Mouse (Mus musculus): Measurements from ENCODE around the gene Ly6g5b. TPM values are rescaled to one million over a fixed set of nuclear protein-coding genes. Genes with fewer than 3 reads are reported as not detected.

Gene Ly6g5b
- polyA plus RNA-seq (2011; ENCODE audit: insufficient read depth, insufficient read length, low replicate concordance, missing spikeins): 3.4 and 4.7 TPM in 2 replicates

- H3K4me3 ChIP-seq (replicated peaks; ENCODE audit: control insufficient read depth, low read depth, low read length): no peak within 1 kb of the TSS
- H3K4me1 ChIP-seq (ENCODE audit: control insufficient read depth, insufficient read depth, low read length): peaks cover 3% of the 10 kb centered on the region; the same call in 1 of the 2 replicates
- TF ChIP-seq CTCF (IDR thresholded peaks at IDR 0.05; ENCODE audit: control insufficient read depth, insufficient read depth, low read length) (peak; percentile 67), POLR2A (IDR thresholded peaks at IDR 0.05; ENCODE audit: borderline replicate concordance, control insufficient read depth, low read depth, low read length) (no peak)
- peak within 1 kb of the TSS; percentile 75 for H3K27ac ChIP-seq (ENCODE audit: control insufficient read depth, insufficient read depth, low read depth, low read length, poor library complexity)
- WGBS: 77% methylated on average over 8 of the region's 8 CpGs
These were observed at the start of gene Ly6g5b for GRCm38 (mm10) chr17:35115046-35116019. Ly6g5b (minus strand) TSS chr17:35115428.

GRCm38 (mm10) chr17:35164218-35164567, 49.0 kb upstream of the Ly6g5b start:
- peaks cover 4% of the 10 kb centered on the region; the same call in 1 of the 2 replicates for H3K4me1 ChIP-seq (ENCODE audit: control insufficient read depth, insufficient read depth, low read length)
- peak overlapping the region; percentile 95 for H3K27ac ChIP-seq (ENCODE audit: control insufficient read depth, insufficient read depth, low read depth, low read length, poor library complexity)
- TF ChIP-seq POLR2A (IDR thresholded peaks at IDR 0.05; ENCODE audit: borderline replicate concordance, control insufficient read depth, low read depth, low read length) (no peak), CTCF (IDR thresholded peaks at IDR 0.05; ENCODE audit: control insufficient read depth, insufficient read depth, low read length) (no peak)
- H3K4me3 ChIP-seq (replicated peaks; ENCODE audit: control insufficient read depth, low read depth, low read length): peak overlapping the region; percentile 73
- under 1% methylated on average over 28 of the region's 28 CpGs for WGBS

GRCm38 (mm10) chr17:35163326-35164081, 48.3 kb upstream of the Ly6g5b start:
- WGBS: 6% methylated on average over 8 of the region's 8 CpGs
- Histone ChIP-seq H3K4me3 (replicated peaks; ENCODE audit: control insufficient read depth, low read depth, low read length) (peak overlapping the region; percentile 73), H3K4me1 (ENCODE audit: control insufficient read depth, insufficient read depth, low read length) (peaks cover 4% of the 10 kb centered on the region; the same call in 1 of the 2 replicates), H3K27ac (ENCODE audit: control insufficient read depth, insufficient read depth, low read depth, low read length, poor library complexity) (peak overlapping the region; percentile 95; the same call in 1 of the 2 replicates)
- TF ChIP-seq POLR2A (IDR thresholded peaks at IDR 0.05; ENCODE audit: borderline replicate concordance, control insufficient read depth, low read depth, low read length) (no peak), CTCF (IDR thresholded peaks at IDR 0.05; ENCODE audit: control insufficient read depth, insufficient read depth, low read length) (no peak)

DNA sequence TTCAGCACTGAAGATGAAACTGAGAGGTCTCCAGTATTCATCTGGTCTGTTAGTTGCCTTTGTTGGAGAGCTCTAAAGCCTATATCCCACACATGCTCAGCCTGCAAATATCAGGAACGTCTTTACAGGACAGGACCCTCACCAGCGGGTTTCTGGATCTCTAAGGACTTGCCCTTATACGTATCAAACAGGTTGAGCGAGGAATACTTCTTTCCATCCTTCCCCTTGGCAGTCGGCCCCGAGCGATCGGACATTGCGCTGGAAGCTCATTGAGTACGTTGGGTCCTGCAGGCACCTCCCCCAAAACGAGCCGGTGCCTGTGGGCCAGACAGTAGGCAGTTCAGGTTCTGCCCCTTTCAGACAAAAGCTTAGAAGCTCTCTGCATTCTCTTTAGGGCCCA, 47.5 kb upstream of the Ly6g5b start:
- no peak for TF ChIP-seq CTCF (IDR thresholded peaks at IDR 0.05; ENCODE audit: control insufficient read depth, insufficient read depth, low read length)
- TF ChIP-seq POLR2A (IDR thresholded peaks at IDR 0.05; ENCODE audit: borderline replicate concordance, control insufficient read depth, low read depth, low read length): no peak
- H3K27ac ChIP-seq (ENCODE audit: control insufficient read depth, insufficient read depth, low read depth, low read length, poor library complexity): no peak overlapping the region
- H3K4me3 ChIP-seq (replicated peaks; ENCODE audit: control insufficient read depth, low read depth, low read length): no peak overlapping the region
- 42% methylated on average over 12 of the region's 12 CpGs for WGBS
- peaks cover 4% of the 10 kb centered on the region; the same call in 1 of the 2 replicates for H3K4me1 ChIP-seq (ENCODE audit: control insufficient read depth, insufficient read depth, low read length)

- 79% methylated on average over 14 of the region's 14 CpGs for WGBS
- peaks cover 4% of the 10 kb centered on the region; the same call in 1 of the 2 replicates for H3K4me1 ChIP-seq (ENCODE audit: control insufficient read depth, insufficient read depth, low read length)
- no peak overlapping the region for H3K4me3 ChIP-seq (replicated peaks; ENCODE audit: control insufficient read depth, low read depth, low read length)
- TF ChIP-seq CTCF (IDR thresholded peaks at IDR 0.05; ENCODE audit: control insufficient read depth, insufficient read depth, low read length) (no peak), POLR2A (IDR thresholded peaks at IDR 0.05; ENCODE audit: borderline replicate concordance, control insufficient read depth, low read depth, low read length) (no peak)
- no peak overlapping the region for H3K27ac ChIP-seq (ENCODE audit: control insufficient read depth, insufficient read depth, low read depth, low read length, poor library complexity)
These were observed 46.9 kb upstream of the Ly6g5b start for GRCm38 (mm10) chr17:35162121-35162520.

- no peak overlapping the region for H3K4me3 ChIP-seq (replicated peaks; ENCODE audit: control insufficient read depth, low read depth, low read length)
- TF ChIP-seq POLR2A (IDR thresholded peaks at IDR 0.05; ENCODE audit: borderline replicate concordance, control insufficient read depth, low read depth, low read length) (no peak), CTCF (IDR thresholded peaks at IDR 0.05; ENCODE audit: control insufficient read depth, insufficient read depth, low read length) (no peak)
- 80% methylated on average over 11 of the region's 11 CpGs for WGBS
- peaks cover 3% of the 10 kb centered on the region; the same call in 1 of the 2 replicates for H3K4me1 ChIP-seq (ENCODE audit: control insufficient read depth, insufficient read depth, low read length)
- H3K27ac ChIP-seq (ENCODE audit: control insufficient read depth, insufficient read depth, low read depth, low read length, poor library complexity): no peak overlapping the region
These were observed 46.2 kb upstream of the Ly6g5b start for GRCm38 (mm10) chr17:35161421-35161820.

DNA sequence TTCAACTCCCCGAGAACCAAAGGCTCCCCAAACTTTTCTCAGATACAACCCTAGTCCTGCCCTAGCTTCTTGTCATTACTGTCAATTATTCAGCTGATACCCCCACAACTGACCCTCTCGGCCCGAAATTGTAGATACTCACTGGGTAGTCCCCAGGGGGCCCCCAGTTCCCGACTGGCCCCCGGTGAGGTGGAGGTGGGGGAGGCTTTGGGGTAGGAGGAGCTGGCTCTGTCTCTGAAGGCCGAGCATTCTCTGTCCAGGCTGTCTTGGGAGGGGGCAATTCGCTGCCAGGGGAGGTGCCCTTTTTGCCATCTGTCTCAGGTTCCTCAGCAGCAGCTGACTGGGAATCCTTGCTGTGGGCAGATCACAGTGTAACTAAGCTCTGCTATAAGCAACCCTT, 44.4 kb upstream of the Ly6g5b start:
- Histone ChIP-seq H3K4me1 (ENCODE audit: control insufficient read depth, insufficient read depth, low read length) (peaks cover 2% of the 10 kb centered on the region; the same call in 1 of the 2 replicates), H3K4me3 (replicated peaks; ENCODE audit: control insufficient read depth, low read depth, low read length) (no peak overlapping the region), H3K27ac (ENCODE audit: control insufficient read depth, insufficient read depth, low read depth, low read length, poor library complexity) (no peak overlapping the region)
- 87% methylated on average over 7 of the region's 7 CpGs for WGBS
- TF ChIP-seq POLR2A (IDR thresholded peaks at IDR 0.05; ENCODE audit: borderline replicate concordance, control insufficient read depth, low read depth, low read length) (no peak), CTCF (IDR thresholded peaks at IDR 0.05; ENCODE audit: control insufficient read depth, insufficient read depth, low read length) (no peak)
